Mouse (Mus musculus) lung, adult 2 months (tissue): ENCODE results near the gene Snd1.

Source experiments
- CTCF ChIP-seq: fragments of 200-500 bp; IDR thresholded peaks from 2 replicates; pipeline ENCODE4 v1.5.1; 2011; ENCODE audit warnings: mild to moderate bottlenecking, low read length, control low read depth; ENCODE audit not compliant: insufficient read depth
- POLR2A ChIP-seq: fragments of 200-500 bp; IDR thresholded peaks from 2 replicates; pipeline ENCODE4 v1.6.1; 2011; ENCODE audit warnings: low read depth, mild to moderate bottlenecking, control low read depth, low read length, borderline replicate concordance; ENCODE audit errors: extremely low read depth

GRCm38 (mm10) chr6:28586806-28587205 lies 111.9 kb downstream of the Snd1 start:
- TF ChIP-seq POLR2A (no peak), CTCF (no peak)
